Mouse (Mus musculus): ENCODE results near the gene Bex2. TPM values are rescaled to one million over a fixed set of nuclear protein-coding genes. Genes with fewer than 3 reads are reported as not detected.
"Not testable (repeated sequence)": the region's sequence is repeated elsewhere in the genome, so short reads cannot be mapped to it uniquely, and the experiment has no call there.

Gene Bex2
- total RNA-seq (2015; ENCODE audit: low replicate concordance) (not detected in 2 replicates), total RNA-seq (2017; ENCODE audit: low replicate concordance) (not detected in 2 replicates)

DNA sequence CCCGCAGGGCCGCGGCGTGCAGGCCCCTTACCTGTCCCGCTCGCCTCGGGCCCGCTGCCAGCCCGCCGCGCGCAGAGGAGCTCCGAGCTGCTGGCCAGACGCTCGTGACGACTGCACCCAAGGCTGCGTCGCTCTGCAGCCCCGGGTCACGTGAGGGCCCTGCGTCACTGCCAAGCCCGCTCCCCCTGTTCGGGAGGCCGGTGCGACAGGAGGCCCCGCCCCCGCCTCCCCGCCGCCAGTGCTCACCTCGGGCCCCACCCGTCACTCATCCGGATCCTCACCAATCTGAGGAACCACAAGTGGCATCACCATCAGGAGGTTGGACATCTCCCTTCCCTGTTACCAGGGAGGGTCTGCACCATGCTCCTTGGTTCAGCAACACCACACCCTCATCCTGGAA, at the start of gene Bex2:
Gene Bex2, minus strand, starts transcription at position 217 of the 400 bp plus-strand sequence.
- ATAC-seq (replicated peaks; ENCODE audit: low FRiP score, poor library complexity, severe bottlenecking) = peak; percentile 96

DNA sequence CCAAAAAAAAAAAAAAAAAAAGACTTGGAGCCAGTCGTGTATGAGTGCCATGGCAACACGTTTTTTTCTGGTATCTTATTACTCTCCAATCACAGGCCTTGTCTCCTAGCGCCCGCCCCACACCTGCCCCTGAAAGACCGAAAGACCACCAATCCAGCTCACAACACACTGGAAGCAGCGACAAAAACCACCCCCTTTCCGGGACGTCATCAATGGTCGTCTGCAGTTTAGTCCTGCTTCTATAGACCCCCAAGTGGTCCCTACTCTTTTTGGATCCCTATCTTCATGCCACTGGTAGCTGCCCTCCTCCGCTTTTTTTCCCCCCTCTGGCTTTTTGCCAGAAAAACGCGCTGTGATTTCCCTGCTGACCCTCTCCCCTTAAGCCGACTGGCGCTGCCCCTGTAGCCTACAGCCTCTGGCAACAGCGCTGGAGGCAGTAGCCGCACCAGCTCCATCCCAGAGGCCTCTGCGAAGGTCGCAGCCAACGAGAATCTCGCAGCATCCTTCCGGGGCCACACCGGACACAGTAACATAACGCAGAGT, 47.5 kb upstream of the Bex2 start:
- no peak for ATAC-seq (replicated peaks; ENCODE audit: low FRiP score, poor library complexity, severe bottlenecking)

DNA sequence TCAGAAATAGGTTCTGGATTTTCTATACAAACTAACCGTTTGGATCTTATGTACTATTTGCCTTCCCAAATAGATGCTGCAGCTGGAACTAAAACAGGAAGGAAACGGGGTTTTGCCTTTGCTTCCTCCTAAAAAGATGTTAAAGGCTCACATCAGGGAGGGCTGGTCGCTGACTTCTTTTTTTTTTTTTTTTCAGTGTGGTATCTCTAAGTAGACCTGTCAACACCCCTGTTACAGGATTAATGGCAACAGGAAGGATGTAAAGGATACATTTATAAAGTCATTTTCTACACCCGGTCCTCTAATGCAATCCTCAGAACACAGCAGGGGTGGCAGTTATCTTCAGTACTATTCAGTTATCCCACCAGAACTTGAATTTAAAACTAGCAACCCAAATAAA, 47.0 kb upstream of the Bex2 start:
- ATAC-seq (replicated peaks; ENCODE audit: low FRiP score, poor library complexity, severe bottlenecking) = no peak

GRCm38 (mm10) chrX:136107942-136108341, 39.9 kb upstream of the Bex2 start:
- ATAC-seq (replicated peaks; ENCODE audit: low FRiP score, poor library complexity, severe bottlenecking) = no peak

GRCm38 (mm10) chrX:136104724-136105088, 36.7 kb upstream of the Bex2 start:
- no peak for ATAC-seq (replicated peaks; ENCODE audit: low FRiP score, poor library complexity, severe bottlenecking)

DNA sequence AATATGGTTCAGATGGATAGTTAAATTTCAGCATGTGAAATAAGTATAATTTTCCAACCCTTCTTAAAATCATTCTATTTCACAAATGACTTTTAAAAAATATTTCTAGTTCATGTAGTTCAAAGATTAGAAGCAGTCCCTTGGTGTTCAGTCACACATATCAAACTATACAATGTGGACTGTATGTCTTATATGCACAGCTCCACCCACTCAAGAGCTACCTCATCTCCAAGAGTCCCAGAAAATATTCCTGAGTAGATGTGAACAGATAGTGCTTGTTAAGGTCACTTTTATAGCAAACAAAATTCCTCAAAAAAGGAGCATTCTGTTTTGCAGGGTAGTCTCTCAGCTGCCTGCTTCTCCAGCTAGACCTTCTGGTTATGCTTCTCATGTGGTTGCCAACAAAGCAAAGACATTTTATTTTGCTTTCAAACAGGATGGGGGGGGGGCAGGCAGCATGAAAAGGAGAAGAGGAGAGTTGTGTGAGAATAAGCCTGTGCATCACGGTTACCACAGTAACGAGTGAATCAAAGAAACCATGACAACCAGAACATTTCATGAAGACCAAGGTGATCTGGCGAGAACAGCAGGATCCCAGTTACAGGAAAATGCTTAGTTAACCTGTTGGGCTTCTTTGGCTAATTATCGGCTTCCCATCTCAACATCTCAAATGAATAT, 36.1 kb upstream of the Bex2 start:
- ATAC-seq (replicated peaks; ENCODE audit: low FRiP score, poor library complexity, severe bottlenecking) = no peak

DNA sequence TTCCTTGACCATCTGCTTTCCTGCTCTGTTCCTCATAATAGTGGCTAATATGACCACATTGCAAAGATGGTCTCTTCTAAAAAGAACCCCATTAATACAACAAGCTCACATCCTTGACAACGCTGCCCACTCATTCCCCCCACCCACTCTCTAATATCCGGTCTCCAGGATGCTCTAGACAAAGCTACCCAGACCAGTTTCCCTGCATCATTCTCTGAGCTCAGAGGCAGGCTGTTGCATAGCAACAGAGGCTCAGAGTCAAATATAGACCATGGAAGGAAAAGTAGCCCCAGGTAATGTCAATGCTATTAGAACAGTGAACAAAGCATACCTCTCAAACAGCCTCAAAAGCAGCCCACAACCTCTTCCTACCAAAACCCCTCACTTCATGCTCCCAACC, 26.4 kb upstream of the Bex2 start:
- ATAC-seq (replicated peaks; ENCODE audit: low FRiP score, poor library complexity, severe bottlenecking) = no peak

GRCm38 (mm10) chrX:136092497-136093279, 24.7 kb upstream of the Bex2 start:
- no peak for ATAC-seq (replicated peaks; ENCODE audit: low FRiP score, poor library complexity, severe bottlenecking)

GRCm38 (mm10) chrX:136085155-136085554, 17.1 kb upstream of the Bex2 start, which contains the start of gene Nxf3:
Gene Nxf3 (minus strand): TSS chrX:136085255.
- ATAC-seq (replicated peaks; ENCODE audit: low FRiP score, poor library complexity, severe bottlenecking) = no peak

- not testable (repeated sequence) for ATAC-seq (replicated peaks; ENCODE audit: low FRiP score, poor library complexity, severe bottlenecking)
Observed at GRCm38 (mm10) chrX:136067201-136067991, 640 bp downstream of the Bex2 start.

- ATAC-seq (replicated peaks; ENCODE audit: low FRiP score, poor library complexity, severe bottlenecking) = no peak
Observed at GRCm38 (mm10) chrX:136060698-136061097, 7.3 kb downstream of the Bex2 start.

- no peak for ATAC-seq (replicated peaks; ENCODE audit: low FRiP score, poor library complexity, severe bottlenecking)
Observed at GRCm38 (mm10) chrX:136051219-136051618, 16.8 kb downstream of the Bex2 start.

DNA sequence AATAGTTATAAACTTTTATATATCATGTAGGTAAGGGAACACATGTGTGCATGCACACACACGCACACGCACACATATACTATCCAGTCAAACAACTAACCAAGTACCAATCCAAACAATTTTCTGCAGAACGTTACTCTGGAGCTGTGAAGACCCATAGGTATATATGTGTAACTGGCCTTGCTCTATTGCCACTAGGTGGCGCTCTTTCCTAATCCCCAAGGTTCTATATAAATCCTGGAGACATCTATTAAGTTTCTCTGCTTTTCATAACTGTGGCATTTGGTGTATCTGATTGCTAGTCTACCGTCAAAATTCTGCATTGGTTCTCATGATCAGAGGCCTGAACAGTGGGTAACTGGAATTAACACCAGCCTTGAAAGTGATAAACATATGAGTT, 20.5 kb downstream of the Bex2 start:
- ATAC-seq (replicated peaks; ENCODE audit: low FRiP score, poor library complexity, severe bottlenecking) = no peak

DNA sequence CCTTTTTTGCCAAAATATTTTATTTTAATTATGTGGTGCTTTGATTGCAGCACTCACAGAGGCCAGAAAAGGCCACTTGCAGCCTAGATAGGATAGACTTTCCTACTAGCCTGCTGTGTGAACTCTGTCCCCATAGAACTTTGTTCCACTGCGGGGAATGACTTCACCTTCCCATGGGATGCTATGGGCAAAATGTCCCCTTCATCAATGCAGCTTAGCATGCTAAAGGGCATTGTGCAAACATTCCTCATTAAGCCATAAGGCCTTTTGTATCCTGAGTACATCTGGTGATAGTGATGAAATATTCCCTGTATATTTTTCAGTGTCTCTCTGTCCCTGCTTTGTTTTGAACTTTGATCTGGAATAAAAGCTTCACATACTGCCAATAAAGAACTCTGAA, 24.3 kb downstream of the Bex2 start:
- ATAC-seq (replicated peaks; ENCODE audit: low FRiP score, poor library complexity, severe bottlenecking) = no peak

- ATAC-seq (replicated peaks; ENCODE audit: low FRiP score, poor library complexity, severe bottlenecking) = not testable (repeated sequence)
Observed at GRCm38 (mm10) chrX:136032799-136033763, 35.0 kb downstream of the Bex2 start, which contains the start of gene Arxes1. Gene Arxes1 (plus strand): TSS chrX:136033367.

- no peak for ATAC-seq (replicated peaks; ENCODE audit: low FRiP score, poor library complexity, severe bottlenecking)
Observed at GRCm38 (mm10) chrX:136030331-136030730, 37.7 kb downstream of the Bex2 start.

All from erythroblast, adult 5-6 weeks (primary cell).